Mouse (Mus musculus) liver (tissue): ENCODE data around the gene Npas1.
A peak's percentile ranks its signal among the peaks of the same experiment; 100 is the strongest.

ENCODE experiments used
- DNase-seq: peaks from one replicate; pipeline ENCODE4 v3.0.0-alpha.2; 2020; ENCODE audit warnings: mixed read lengths

Npas1 gene

GRCm38 (mm10) chr7:16477628-16478027 lies at the start of gene Npas1:
Npas1 (minus strand) TSS chr7:16477728.
- no peak for DNase-seq

GRCm38 (mm10) chr7:16525995-16526394 lies 48.5 kb upstream of the Npas1 start:
- DNase-seq: no peak

GRCm38 (mm10) chr7:16525448-16525847 lies 47.9 kb upstream of the Npas1 start:
- DNase-seq: no peak

GRCm38 (mm10) chr7:16524308-16524707 lies 46.8 kb upstream of the Npas1 start:
- DNase-seq: no peak

GRCm38 (mm10) chr7:16519310-16519709 lies 41.8 kb upstream of the Npas1 start:
- DNase-seq: no peak

- no peak for DNase-seq
Observed at GRCm38 (mm10) chr7:16517198-16517597, 39.7 kb upstream of the Npas1 start.

GRCm38 (mm10) chr7:16507284-16507683 lies 29.8 kb upstream of the Npas1 start:
- peak; percentile 51 for DNase-seq

- no peak for DNase-seq
Observed at GRCm38 (mm10) chr7:16505226-16505593, 27.7 kb upstream of the Npas1 start.

- DNase-seq: no peak
Observed at GRCm38 (mm10) chr7:16504573-16505225, 27.2 kb upstream of the Npas1 start.

GRCm38 (mm10) chr7:16501571-16501970 lies 24.0 kb upstream of the Npas1 start:
- no peak for DNase-seq

- no peak for DNase-seq
Observed at GRCm38 (mm10) chr7:16499671-16500104, 22.2 kb upstream of the Npas1 start.

- no peak for DNase-seq
Observed at GRCm38 (mm10) chr7:16496260-16496659, 18.7 kb upstream of the Npas1 start.

- peak; percentile 22 for DNase-seq
Observed at GRCm38 (mm10) chr7:16493361-16493760, 15.8 kb upstream of the Npas1 start.

GRCm38 (mm10) chr7:16492211-16492610 lies 14.7 kb upstream of the Npas1 start:
- no peak for DNase-seq

GRCm38 (mm10) chr7:16491759-16492158 lies 14.2 kb upstream of the Npas1 start:
- DNase-seq: peak; percentile 65

GRCm38 (mm10) chr7:16489948-16490347 lies 12.4 kb upstream of the Npas1 start:
- no peak for DNase-seq

GRCm38 (mm10) chr7:16488816-16489215 lies 11.3 kb upstream of the Npas1 start:
- no peak for DNase-seq

- peak; percentile 43 for DNase-seq
Observed at GRCm38 (mm10) chr7:16476600-16476989, 933 bp downstream of the Npas1 start.

- no peak for DNase-seq
Observed at GRCm38 (mm10) chr7:16475764-16476599, 1.5 kb downstream of the Npas1 start.

GRCm38 (mm10) chr7:16475321-16475720 lies 2.2 kb downstream of the Npas1 start:
- DNase-seq: no peak

- DNase-seq: peak; percentile 27
Observed at GRCm38 (mm10) chr7:16474445-16474844, 3.1 kb downstream of the Npas1 start.

GRCm38 (mm10) chr7:16473847-16474246 lies 3.7 kb downstream of the Npas1 start:
- no peak for DNase-seq

GRCm38 (mm10) chr7:16472116-16472709 lies 5.3 kb downstream of the Npas1 start:
- no peak for DNase-seq

- DNase-seq: no peak
Observed at GRCm38 (mm10) chr7:16471549-16471948, 6.0 kb downstream of the Npas1 start.
